Mouse (Mus musculus): ENCODE measurements at regions not wholly inside any gene's neighbourhood (a gene's known extent, or its start where the extent isn't known, plus 50 kb on each side); places are given as distances from the start of the nearest gene placed in this dataset.

DNA sequence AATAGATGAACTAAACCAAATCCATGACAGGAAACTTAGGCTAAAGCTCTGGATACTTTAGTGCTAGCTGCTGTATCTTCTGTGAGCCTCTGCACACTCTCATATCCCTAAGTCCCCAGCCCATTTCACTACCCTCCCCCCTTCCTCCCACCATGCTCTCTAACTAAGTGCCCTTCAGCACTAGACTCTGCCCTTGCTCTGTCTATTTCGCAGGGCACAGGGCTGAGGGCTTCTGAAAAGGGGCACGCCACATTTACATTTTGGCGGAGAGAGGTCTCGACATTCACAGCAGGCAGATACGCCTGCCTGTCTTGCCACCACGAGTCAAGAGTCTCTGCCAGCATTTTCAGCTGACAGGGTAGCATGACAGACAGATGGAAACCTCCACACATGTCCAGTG, 282.5 kb upstream of the Cnr1 start:
- Histone ChIP-seq H3K4me3 (ENCODE audit: insufficient read depth, poor library complexity, severe bottlenecking) (no peak overlapping the region), H3K36me3 (ENCODE audit: control insufficient read depth, insufficient read depth) (no peaks in the 10 kb centered on the region)
- TF ChIP-seq MYOD1 (IDR thresholded peaks at IDR 0.05; ENCODE audit: control insufficient read depth, insufficient read length, low read depth) (no peak), CEBPB (IDR thresholded peaks at IDR 0.05; ENCODE audit: low read depth) (no peak), MYOG (IDR thresholded peaks at IDR 0.05; ENCODE audit: control insufficient read depth, extremely low read depth, insufficient read length) (no peak), USF1 (IDR thresholded peaks at IDR 0.05; ENCODE audit: low read depth) (no peak), MAX (IDR thresholded peaks at IDR 0.05) (no peak), FOSL1 (IDR thresholded peaks at IDR 0.05; ENCODE audit: insufficient read depth, low read length, poor library complexity, severe bottlenecking) (no peak), CTCF (IDR thresholded peaks at IDR 0.05; ENCODE audit: control insufficient read depth, insufficient read depth, insufficient read length) (no peak)

DNA sequence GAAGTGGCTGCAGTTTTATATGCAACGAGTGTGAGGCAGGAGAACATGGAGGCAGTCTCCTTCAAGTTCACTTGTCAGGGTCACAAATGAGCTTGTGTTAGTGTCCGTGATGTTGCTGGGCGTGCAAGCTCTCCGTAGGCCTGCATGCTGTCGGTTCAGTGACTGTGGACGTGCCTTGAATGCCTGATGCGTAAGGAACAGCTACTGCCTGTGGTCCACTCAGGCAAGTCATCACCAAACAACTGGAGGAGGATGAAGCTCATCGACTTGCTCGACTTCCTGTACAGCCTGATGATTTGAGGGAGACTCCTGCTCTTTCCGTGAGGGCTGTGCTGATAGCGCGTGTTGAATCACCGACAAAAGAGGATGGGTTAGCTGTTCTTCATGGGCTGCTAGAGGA, 281.9 kb upstream of the Cnr1 start:
- Histone ChIP-seq H3K79me2 (ENCODE audit: control insufficient read depth, insufficient read depth) (no peaks in the 10 kb centered on the region), H3K79me3 (ENCODE audit: low read depth) (no peaks in the 10 kb centered on the region), H3K27me3 (ENCODE audit: control insufficient read depth, insufficient read depth, insufficient read length) (no peaks in the 10 kb centered on the region), H3ac (ENCODE audit: control insufficient read depth, insufficient read length, low read depth) (no peak overlapping the region), H3K36me3 (ENCODE audit: control insufficient read depth, insufficient read depth) (no peaks in the 10 kb centered on the region), H3K4me3 (ENCODE audit: insufficient read depth, poor library complexity, severe bottlenecking) (no peak overlapping the region)
- TF ChIP-seq FOSL1 (IDR thresholded peaks at IDR 0.05; ENCODE audit: insufficient read depth, low read length, poor library complexity, severe bottlenecking) (no peak), MYOG (IDR thresholded peaks at IDR 0.05; ENCODE audit: control insufficient read depth, extremely low read depth, insufficient read length) (no peak)

More for the DNA sequence above, 282.5 kb upstream of the Cnr1 start:
- no peaks in the 10 kb centered on the region for H3K27me3 ChIP-seq (ENCODE audit: control insufficient read depth, insufficient read depth, insufficient read length)
- H3K79me2 ChIP-seq (ENCODE audit: control insufficient read depth, insufficient read depth), result no peaks in the 10 kb centered on the region
- no peaks in the 10 kb centered on the region for H3K79me3 ChIP-seq (ENCODE audit: low read depth)
- H3ac ChIP-seq (ENCODE audit: control insufficient read depth, insufficient read length, low read depth), result no peak overlapping the region

DNA sequence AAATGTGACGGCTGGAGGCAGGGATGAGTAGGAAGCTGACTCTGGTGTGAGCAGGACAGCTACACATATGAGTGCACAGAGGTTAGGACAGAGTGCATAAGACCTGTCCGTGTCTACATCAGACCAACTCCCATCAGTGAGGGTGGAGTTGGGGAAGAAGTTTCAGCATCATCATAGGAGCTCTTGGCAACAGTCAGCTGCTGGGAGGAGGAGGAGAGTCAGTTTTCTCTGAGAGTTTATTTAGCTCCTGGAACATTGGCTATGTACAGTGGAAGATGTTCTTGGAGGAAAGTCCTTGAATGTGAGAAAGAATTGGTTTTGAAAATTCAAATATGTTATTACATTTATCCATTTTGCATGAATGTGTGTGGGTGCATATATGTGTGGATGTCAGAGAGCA, 279.2 kb upstream of the Cnr1 start:
- Histone ChIP-seq H3ac (ENCODE audit: control insufficient read depth, insufficient read length, low read depth) (no peak overlapping the region), H3K4me3 (ENCODE audit: insufficient read depth, poor library complexity, severe bottlenecking) (no peak overlapping the region), H3K27me3 (ENCODE audit: control insufficient read depth, insufficient read depth, insufficient read length) (no peaks in the 10 kb centered on the region), H3K36me3 (ENCODE audit: control insufficient read depth, insufficient read depth) (no peaks in the 10 kb centered on the region), H3K79me3 (ENCODE audit: low read depth) (no peaks in the 10 kb centered on the region), H3K79me2 (ENCODE audit: control insufficient read depth, insufficient read depth) (no peaks in the 10 kb centered on the region)
- TF ChIP-seq CTCF (IDR thresholded peaks at IDR 0.05; ENCODE audit: control insufficient read depth, insufficient read depth, insufficient read length) (no peak), MYOG (IDR thresholded peaks at IDR 0.05; ENCODE audit: control insufficient read depth, extremely low read depth, insufficient read length) (no peak), CEBPB (IDR thresholded peaks at IDR 0.05; ENCODE audit: low read depth) (no peak), FOSL1 (IDR thresholded peaks at IDR 0.05; ENCODE audit: insufficient read depth, low read length, poor library complexity, severe bottlenecking) (no peak)

DNA sequence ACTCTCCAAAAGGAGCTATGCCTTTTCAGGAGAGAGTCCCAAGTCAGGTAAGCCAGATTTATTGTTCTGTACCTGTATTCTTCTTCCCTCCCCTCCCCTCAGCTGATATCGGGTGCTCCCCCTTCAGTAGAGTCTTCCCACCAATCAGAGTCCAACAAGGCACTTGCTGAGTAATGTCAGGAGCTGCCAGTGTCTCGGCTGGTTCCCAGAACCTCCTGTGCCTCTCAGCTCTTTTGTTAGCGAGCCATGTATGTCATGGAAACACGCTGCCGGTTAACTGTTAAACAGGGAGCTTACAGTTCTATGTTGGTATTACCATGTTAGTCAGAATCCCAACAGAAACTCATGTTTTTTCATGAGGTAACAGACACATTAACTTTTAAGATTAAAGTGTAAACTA, 273.1 kb upstream of the Cnr1 start:
- Histone ChIP-seq H3K79me2 (ENCODE audit: control insufficient read depth, insufficient read depth) (no peaks in the 10 kb centered on the region), H3ac (ENCODE audit: control insufficient read depth, insufficient read length, low read depth) (no peak overlapping the region), H3K27me3 (ENCODE audit: control insufficient read depth, insufficient read depth, insufficient read length) (no peaks in the 10 kb centered on the region), H3K36me3 (ENCODE audit: control insufficient read depth, insufficient read depth) (no peaks in the 10 kb centered on the region), H3K4me3 (ENCODE audit: insufficient read depth, poor library complexity, severe bottlenecking) (no peak overlapping the region), H3K79me3 (ENCODE audit: low read depth) (no peaks in the 10 kb centered on the region)
- no peak for TF ChIP-seq MYOD1 (IDR thresholded peaks at IDR 0.05; ENCODE audit: control insufficient read depth, insufficient read length, low read depth)
- TF ChIP-seq CTCF (IDR thresholded peaks at IDR 0.05; ENCODE audit: control insufficient read depth, insufficient read depth, insufficient read length), result no peak
- no peak for TF ChIP-seq FOSL1 (IDR thresholded peaks at IDR 0.05; ENCODE audit: insufficient read depth, low read length, poor library complexity, severe bottlenecking)
- TF ChIP-seq CEBPB (IDR thresholded peaks at IDR 0.05; ENCODE audit: low read depth), result no peak
- TF ChIP-seq USF1 (IDR thresholded peaks at IDR 0.05; ENCODE audit: low read depth), result no peak
- TF ChIP-seq MYOG (IDR thresholded peaks at IDR 0.05; ENCODE audit: control insufficient read depth, extremely low read depth, insufficient read length), result no peak
- TF ChIP-seq MAX (IDR thresholded peaks at IDR 0.05), result no peak

DNA sequence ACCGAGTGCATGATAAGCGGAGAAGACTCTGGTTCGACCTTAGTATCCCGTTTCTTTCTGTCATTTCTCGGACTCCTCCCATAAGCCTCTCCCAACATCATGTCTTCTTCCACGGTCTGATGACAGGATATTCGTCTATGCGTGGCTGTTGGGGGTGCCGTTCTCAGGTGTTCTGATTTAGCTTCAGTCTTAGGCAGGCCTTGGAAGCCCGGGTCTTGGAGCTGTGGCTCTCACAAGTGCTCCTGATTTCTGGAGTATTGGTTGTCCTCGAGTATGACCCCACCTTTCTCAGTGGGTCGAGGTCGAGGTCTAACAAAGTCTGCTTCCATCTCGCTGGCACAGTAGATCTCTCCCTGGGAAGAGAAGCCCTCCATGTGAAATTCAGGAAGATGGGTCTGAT, 264.6 kb upstream of the Cnr1 start:
- Histone ChIP-seq H3K36me3 (ENCODE audit: control insufficient read depth, insufficient read depth) (no peaks in the 10 kb centered on the region), H3K4me3 (ENCODE audit: insufficient read depth, poor library complexity, severe bottlenecking) (no peak overlapping the region), H3K79me2 (ENCODE audit: control insufficient read depth, insufficient read depth) (no peaks in the 10 kb centered on the region), H3K79me3 (ENCODE audit: low read depth) (no peaks in the 10 kb centered on the region), H3ac (ENCODE audit: control insufficient read depth, insufficient read length, low read depth) (no peak overlapping the region), H3K27me3 (ENCODE audit: control insufficient read depth, insufficient read depth, insufficient read length) (no peaks in the 10 kb centered on the region)
- TF ChIP-seq MAX (IDR thresholded peaks at IDR 0.05), result no peak
- TF ChIP-seq CTCF (IDR thresholded peaks at IDR 0.05; ENCODE audit: control insufficient read depth, insufficient read depth, insufficient read length), result no peak
- no peak for TF ChIP-seq CEBPB (IDR thresholded peaks at IDR 0.05; ENCODE audit: low read depth)
- TF ChIP-seq FOSL1 (IDR thresholded peaks at IDR 0.05; ENCODE audit: insufficient read depth, low read length, poor library complexity, severe bottlenecking), result no peak
- no peak for TF ChIP-seq MYOG (IDR thresholded peaks at IDR 0.05; ENCODE audit: control insufficient read depth, extremely low read depth, insufficient read length)
- TF ChIP-seq USF1 (IDR thresholded peaks at IDR 0.05; ENCODE audit: low read depth), result no peak
- no peak for TF ChIP-seq MYOD1 (IDR thresholded peaks at IDR 0.05; ENCODE audit: control insufficient read depth, insufficient read length, low read depth)

DNA sequence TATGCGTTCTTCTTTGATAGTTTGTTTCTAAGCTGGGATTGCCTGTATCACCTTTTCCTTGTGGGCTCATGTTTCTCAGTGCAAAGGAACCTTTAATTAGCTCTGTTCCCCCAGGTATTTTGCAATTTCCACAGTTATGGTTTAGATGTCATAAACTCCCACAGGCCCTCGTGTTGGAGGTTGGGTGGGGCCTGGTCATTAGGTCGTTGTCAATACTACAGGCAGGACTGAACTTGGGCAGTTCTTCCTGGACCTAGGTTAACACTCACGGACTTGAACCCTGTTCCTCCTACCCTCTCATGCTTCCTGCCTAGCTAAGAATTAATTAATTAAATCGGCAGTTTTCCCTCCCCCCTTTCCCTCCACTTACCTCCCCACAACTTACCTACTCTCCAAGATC, 263.8 kb upstream of the Cnr1 start:
- H3K4me3 ChIP-seq (ENCODE audit: insufficient read depth, poor library complexity, severe bottlenecking), result no peak overlapping the region
- H3K79me3 ChIP-seq (ENCODE audit: low read depth), result no peaks in the 10 kb centered on the region
- TF ChIP-seq CTCF (IDR thresholded peaks at IDR 0.05; ENCODE audit: control insufficient read depth, insufficient read depth, insufficient read length), result no peak
- no peak for TF ChIP-seq FOSL1 (IDR thresholded peaks at IDR 0.05; ENCODE audit: insufficient read depth, low read length, poor library complexity, severe bottlenecking)
- no peak for TF ChIP-seq MAX (IDR thresholded peaks at IDR 0.05)
- TF ChIP-seq CEBPB (IDR thresholded peaks at IDR 0.05; ENCODE audit: low read depth), result no peak
- no peak for TF ChIP-seq USF1 (IDR thresholded peaks at IDR 0.05; ENCODE audit: low read depth)
- no peak for TF ChIP-seq MYOG (IDR thresholded peaks at IDR 0.05; ENCODE audit: control insufficient read depth, extremely low read depth, insufficient read length)
- no peak for TF ChIP-seq MYOD1 (IDR thresholded peaks at IDR 0.05; ENCODE audit: control insufficient read depth, insufficient read length, low read depth)
- no peaks in the 10 kb centered on the region for H3K36me3 ChIP-seq (ENCODE audit: control insufficient read depth, insufficient read depth)
- no peaks in the 10 kb centered on the region for H3K27me3 ChIP-seq (ENCODE audit: control insufficient read depth, insufficient read depth, insufficient read length)
- H3K79me2 ChIP-seq (ENCODE audit: control insufficient read depth, insufficient read depth), result no peaks in the 10 kb centered on the region
- no peak overlapping the region for H3ac ChIP-seq (ENCODE audit: control insufficient read depth, insufficient read length, low read depth)
